Mouse (Mus musculus): ENCODE results near the gene Apobec4. TPM values are rescaled to one million over a fixed set of nuclear protein-coding genes. Genes with fewer than 3 reads are reported as not detected.

Apobec4 gene
- polyA plus RNA-seq, 1 experiment from 2014 or later, result not detected

DNA sequence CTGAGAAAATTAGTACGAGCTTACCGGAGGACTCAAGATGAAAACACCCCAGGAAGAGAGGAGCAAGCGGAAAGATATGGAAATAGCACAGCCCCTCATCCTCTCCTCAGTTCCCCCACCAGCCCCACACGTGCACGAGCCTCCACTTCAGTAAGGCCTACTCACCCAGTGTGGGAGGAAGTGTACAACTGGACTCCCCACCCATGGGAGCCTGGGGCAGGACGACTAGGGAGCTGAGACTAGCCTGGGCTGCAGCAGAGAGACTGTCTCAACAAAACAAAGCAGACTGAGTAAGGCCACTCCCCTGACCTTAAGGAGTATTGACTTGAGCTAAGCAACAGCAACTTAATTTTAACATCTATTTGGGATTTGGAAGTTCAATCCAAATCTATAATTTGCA, 32.2 kb upstream of the Apobec4 start:
- no peaks in the 10 kb centered on the region for H3K4me1 ChIP-seq (ENCODE audit: control insufficient read depth, insufficient read depth, low read length)
- H3K36me3 ChIP-seq (ENCODE audit: control insufficient read depth, insufficient read depth, low read length), result no peaks in the 10 kb centered on the region
- no peak for ATAC-seq
- no peak overlapping the region for H3K4me3 ChIP-seq (ENCODE audit: low read depth, low read length)
- H3K4me2 ChIP-seq (ENCODE audit: low read length), result no peak overlapping the region
- no peaks in the 10 kb centered on the region for H3K9me3 ChIP-seq (replicated peaks; ENCODE audit: control insufficient read depth, low read length, poor library complexity, severe bottlenecking)
- no peak overlapping the region for H3K9ac ChIP-seq (ENCODE audit: low read depth, low read length)
- no peaks in the 10 kb centered on the region for H3K27me3 ChIP-seq (ENCODE audit: control insufficient read depth, insufficient read depth, low read depth, low read length)
- WGBS, result 58% methylated on average over 6 of the region's 6 CpGs
- H3K27ac ChIP-seq (ENCODE audit: low read length), result no peak overlapping the region

DNA sequence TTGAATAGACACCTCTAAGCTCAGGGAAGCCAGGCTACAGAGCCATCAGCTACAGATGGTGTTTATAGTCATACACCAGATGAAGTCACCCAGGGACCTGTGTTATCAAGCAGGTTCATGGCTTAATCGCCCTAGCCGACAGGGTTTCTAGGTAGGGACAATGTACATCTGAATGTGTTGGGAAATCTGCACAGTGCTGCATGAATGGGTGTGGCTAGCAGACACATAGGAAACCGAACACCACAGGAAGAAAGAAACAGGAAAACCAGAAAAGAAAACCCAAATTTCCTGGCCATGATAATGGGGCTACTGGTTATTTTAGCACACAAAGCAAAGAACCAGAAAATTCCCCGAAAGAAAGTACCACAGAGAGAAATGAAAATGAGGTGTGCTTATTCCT, 29.4 kb upstream of the Apobec4 start:
- Histone ChIP-seq H3K27me3 (ENCODE audit: control insufficient read depth, insufficient read depth, low read depth, low read length) (no peaks in the 10 kb centered on the region), H3K9ac (ENCODE audit: low read depth, low read length) (no peak overlapping the region), H3K4me1 (ENCODE audit: control insufficient read depth, insufficient read depth, low read length) (no peaks in the 10 kb centered on the region), H3K9me3 (replicated peaks; ENCODE audit: control insufficient read depth, low read length, poor library complexity, severe bottlenecking) (no peaks in the 10 kb centered on the region), H3K27ac (ENCODE audit: low read length) (no peak overlapping the region), H3K4me3 (ENCODE audit: low read depth, low read length) (no peak overlapping the region), H3K36me3 (ENCODE audit: control insufficient read depth, insufficient read depth, low read length) (no peaks in the 10 kb centered on the region), H3K4me2 (ENCODE audit: low read length) (no peak overlapping the region)
- WGBS, result 90% methylated on average over 4 of the region's 4 CpGs
- ATAC-seq, result no peak

DNA sequence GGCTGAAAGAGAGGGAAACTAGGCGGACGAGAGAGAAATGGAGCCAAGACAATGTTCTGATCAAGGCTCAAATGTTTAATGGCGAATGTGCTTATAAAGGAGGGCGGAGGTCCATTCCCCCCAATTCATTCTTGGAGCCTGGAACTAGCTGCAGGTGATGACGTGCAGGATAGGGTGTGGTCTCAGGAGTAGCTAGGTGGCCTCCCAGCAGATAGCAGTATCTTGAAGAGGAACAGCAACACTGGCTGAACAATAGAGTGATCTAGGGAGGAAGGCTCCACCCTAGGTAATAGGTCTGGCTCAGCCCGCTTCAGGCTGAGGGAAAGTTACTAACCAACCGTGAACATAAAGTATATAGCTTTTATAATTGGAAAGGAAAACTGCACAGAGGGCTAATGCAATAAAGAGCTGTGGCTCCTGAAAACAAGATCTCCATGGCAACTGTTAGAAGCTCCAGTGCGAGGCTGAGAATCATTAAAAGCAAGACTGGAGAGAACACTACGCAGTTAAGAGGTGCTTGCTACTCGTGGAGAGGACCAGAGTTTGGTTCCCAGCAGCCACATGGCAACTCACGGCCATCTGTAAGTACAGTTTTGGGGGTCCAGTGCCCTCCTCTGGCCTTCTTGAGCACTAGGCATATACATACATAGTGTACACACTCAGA, 28.7 kb upstream of the Apobec4 start:
- H3K27ac ChIP-seq (ENCODE audit: low read length), result no peak overlapping the region
- no peaks in the 10 kb centered on the region for H3K27me3 ChIP-seq (ENCODE audit: control insufficient read depth, insufficient read depth, low read depth, low read length)
- no peak overlapping the region for H3K9ac ChIP-seq (ENCODE audit: low read depth, low read length)
- H3K9me3 ChIP-seq (replicated peaks; ENCODE audit: control insufficient read depth, low read length, poor library complexity, severe bottlenecking), result no peaks in the 10 kb centered on the region
- 86% methylated on average over 11 of the region's 11 CpGs for WGBS
- ATAC-seq, result no peak
- no peaks in the 10 kb centered on the region for H3K36me3 ChIP-seq (ENCODE audit: control insufficient read depth, insufficient read depth, low read length)
- no peak overlapping the region for H3K4me2 ChIP-seq (ENCODE audit: low read length)
- H3K4me3 ChIP-seq (ENCODE audit: low read depth, low read length), result no peak overlapping the region
- no peaks in the 10 kb centered on the region for H3K4me1 ChIP-seq (ENCODE audit: control insufficient read depth, insufficient read depth, low read length)

DNA sequence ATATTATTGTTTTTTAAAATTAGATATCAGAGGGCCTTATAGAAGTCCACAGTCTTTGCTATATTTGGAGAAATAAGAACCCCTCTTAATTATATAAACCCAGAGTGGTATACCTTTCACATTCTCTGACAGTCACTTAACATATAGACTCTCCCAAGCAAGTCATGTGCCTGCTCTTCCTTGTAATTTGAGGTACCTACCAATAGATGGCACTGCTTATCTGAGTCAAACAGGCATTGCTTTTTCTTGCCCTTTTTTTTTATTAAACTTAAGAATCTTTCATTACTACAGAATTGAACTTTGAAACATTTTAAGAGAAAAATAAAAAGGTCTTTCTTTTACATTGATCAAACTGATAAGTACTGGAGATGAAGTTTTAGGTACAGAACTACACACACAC, 26.1 kb upstream of the Apobec4 start:
- no peak overlapping the region for H3K27ac ChIP-seq (ENCODE audit: low read length)
- no peaks in the 10 kb centered on the region for H3K36me3 ChIP-seq (ENCODE audit: control insufficient read depth, insufficient read depth, low read length)
- no peaks in the 10 kb centered on the region for H3K27me3 ChIP-seq (ENCODE audit: control insufficient read depth, insufficient read depth, low read depth, low read length)
- no peak overlapping the region for H3K9ac ChIP-seq (ENCODE audit: low read depth, low read length)
- H3K4me1 ChIP-seq (ENCODE audit: control insufficient read depth, insufficient read depth, low read length), result no peaks in the 10 kb centered on the region
- no peak for ATAC-seq
- no peak overlapping the region for H3K4me3 ChIP-seq (ENCODE audit: low read depth, low read length)
- H3K4me2 ChIP-seq (ENCODE audit: low read length), result no peak overlapping the region
- H3K9me3 ChIP-seq (replicated peaks; ENCODE audit: control insufficient read depth, low read length, poor library complexity, severe bottlenecking), result no peaks in the 10 kb centered on the region

DNA sequence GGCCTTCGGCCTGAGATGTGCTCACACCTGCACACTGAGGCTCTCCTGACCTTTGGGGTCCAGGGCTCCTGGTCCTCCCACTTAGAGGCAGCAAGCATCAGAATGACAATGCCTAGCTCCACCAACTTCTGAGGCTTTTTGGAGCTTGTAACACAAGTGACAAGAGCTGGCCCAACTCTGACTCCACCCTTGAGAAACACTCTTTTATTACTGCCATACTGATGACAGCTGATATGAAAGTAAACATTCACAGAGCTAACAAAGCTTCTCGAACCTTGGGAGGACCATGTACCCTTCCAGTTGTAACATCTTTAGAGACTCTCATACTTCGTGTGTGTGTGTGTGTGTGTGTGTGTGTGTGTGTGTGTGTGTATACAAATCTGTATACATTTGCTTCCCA, 24.3 kb upstream of the Apobec4 start:
- 81% methylated on average over 3 of the region's 3 CpGs for WGBS
- Histone ChIP-seq H3K9me3 (replicated peaks; ENCODE audit: control insufficient read depth, low read length, poor library complexity, severe bottlenecking) (no peaks in the 10 kb centered on the region), H3K27me3 (ENCODE audit: control insufficient read depth, insufficient read depth, low read depth, low read length) (no peaks in the 10 kb centered on the region), H3K36me3 (ENCODE audit: control insufficient read depth, insufficient read depth, low read length) (no peaks in the 10 kb centered on the region), H3K9ac (ENCODE audit: low read depth, low read length) (no peak overlapping the region), H3K27ac (ENCODE audit: low read length) (no peak overlapping the region), H3K4me1 (ENCODE audit: control insufficient read depth, insufficient read depth, low read length) (no peaks in the 10 kb centered on the region), H3K4me3 (ENCODE audit: low read depth, low read length) (no peak overlapping the region), H3K4me2 (ENCODE audit: low read length) (no peak overlapping the region)
- ATAC-seq, result no peak

DNA sequence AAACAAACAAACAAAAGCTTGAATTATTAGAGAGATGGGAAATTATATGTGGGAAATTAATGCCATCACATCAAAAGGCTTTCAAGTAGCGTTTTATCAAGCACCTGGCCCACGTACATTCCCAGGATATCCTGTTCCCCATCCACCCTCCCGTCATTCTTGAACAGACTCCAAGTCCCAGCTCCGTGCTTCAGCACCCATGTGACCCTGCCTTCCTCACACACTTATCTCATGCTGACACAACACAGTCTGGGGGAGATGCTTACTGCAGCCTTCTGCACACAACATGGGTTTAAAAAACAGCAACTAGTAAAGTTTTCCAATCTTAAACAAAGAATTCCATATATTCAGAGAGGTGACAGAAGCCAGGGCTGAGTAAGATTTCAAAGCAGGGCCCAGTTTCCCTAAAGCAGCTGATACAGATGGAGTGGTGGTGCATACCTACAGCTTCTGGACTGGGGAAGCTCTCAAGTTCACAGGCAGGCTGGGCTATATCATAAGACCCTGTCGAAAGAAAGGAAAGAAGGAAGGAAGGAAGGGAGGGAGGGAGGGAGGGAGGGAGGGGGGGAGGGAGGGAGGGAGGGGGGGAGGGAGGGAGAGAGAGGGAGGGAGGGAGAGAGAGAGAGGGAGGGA, 22.6 kb upstream of the Apobec4 start:
- Histone ChIP-seq H3K27me3 (ENCODE audit: control insufficient read depth, insufficient read depth, low read depth, low read length) (no peaks in the 10 kb centered on the region), H3K9ac (ENCODE audit: low read depth, low read length) (no peak overlapping the region), H3K36me3 (ENCODE audit: control insufficient read depth, insufficient read depth, low read length) (no peaks in the 10 kb centered on the region), H3K4me2 (ENCODE audit: low read length) (no peak overlapping the region), H3K27ac (ENCODE audit: low read length) (no peak overlapping the region), H3K4me3 (ENCODE audit: low read depth, low read length) (no peak overlapping the region), H3K4me1 (ENCODE audit: control insufficient read depth, insufficient read depth, low read length) (no peaks in the 10 kb centered on the region), H3K9me3 (replicated peaks; ENCODE audit: control insufficient read depth, low read length, poor library complexity, severe bottlenecking) (no peaks in the 10 kb centered on the region)
- no peak for ATAC-seq
- 75% methylated on average over 4 of the region's 5 CpGs for WGBS

DNA sequence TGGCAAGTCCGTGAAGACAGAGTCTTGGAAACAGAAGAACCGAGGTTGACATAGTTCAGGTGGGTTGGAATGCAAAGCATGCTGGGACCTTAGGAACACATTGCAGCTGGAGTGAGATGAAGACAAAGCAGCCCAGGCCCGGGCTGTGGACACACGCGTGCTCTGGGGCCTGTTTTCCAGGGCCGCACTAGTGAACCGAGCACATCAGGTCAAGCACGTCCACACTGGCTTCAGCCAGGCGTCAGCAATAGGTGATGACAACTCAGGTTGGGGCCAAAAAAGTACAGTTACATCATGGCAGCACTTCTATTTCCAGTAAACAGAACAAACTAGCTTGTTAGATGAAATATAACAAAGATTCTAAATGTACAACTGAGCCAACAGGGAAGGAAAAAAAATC, 11.6 kb upstream of the Apobec4 start:
- no peak for ATAC-seq
- 93% methylated on average over 9 of the region's 9 CpGs for WGBS
- H3K4me3 ChIP-seq (ENCODE audit: low read depth, low read length), result no peak overlapping the region

DNA sequence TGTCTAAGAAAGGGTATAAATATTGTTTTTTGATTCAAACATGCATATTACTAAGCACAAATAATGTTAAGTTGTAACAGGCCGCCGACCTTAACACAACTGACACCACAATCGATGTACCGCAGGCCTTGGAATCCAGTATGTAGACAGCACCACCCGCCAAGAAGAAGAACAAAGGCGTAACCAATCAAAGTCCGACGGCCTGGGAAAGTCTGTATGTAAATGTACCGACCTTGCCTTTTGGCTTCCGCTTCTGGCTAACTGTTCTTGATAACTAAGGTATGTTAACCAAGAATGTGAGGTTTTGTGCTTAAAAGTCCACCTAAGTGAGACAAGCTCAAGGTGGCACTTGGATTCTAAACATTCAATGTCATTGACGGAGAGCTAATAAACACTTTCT, 11.0 kb upstream of the Apobec4 start:
- H3K27ac ChIP-seq (ENCODE audit: low read length), result no peak overlapping the region
- no peak overlapping the region for H3K4me2 ChIP-seq (ENCODE audit: low read length)
- no peaks in the 10 kb centered on the region for H3K27me3 ChIP-seq (ENCODE audit: control insufficient read depth, insufficient read depth, low read depth, low read length)
- ATAC-seq, result no peak
- no peak overlapping the region for H3K4me3 ChIP-seq (ENCODE audit: low read depth, low read length)
- H3K36me3 ChIP-seq (ENCODE audit: control insufficient read depth, insufficient read depth, low read length), result no peaks in the 10 kb centered on the region
- H3K9ac ChIP-seq (ENCODE audit: low read depth, low read length), result no peak overlapping the region
- no peaks in the 10 kb centered on the region for H3K9me3 ChIP-seq (replicated peaks; ENCODE audit: control insufficient read depth, low read length, poor library complexity, severe bottlenecking)
- no peaks in the 10 kb centered on the region for H3K4me1 ChIP-seq (ENCODE audit: control insufficient read depth, insufficient read depth, low read length)
- WGBS, result 86% methylated on average over 11 of the region's 11 CpGs

More for the DNA sequence above, 11.6 kb upstream of the Apobec4 start:
- Histone ChIP-seq H3K36me3 (ENCODE audit: control insufficient read depth, insufficient read depth, low read length) (no peaks in the 10 kb centered on the region), H3K27ac (ENCODE audit: low read length) (no peak overlapping the region), H3K4me2 (ENCODE audit: low read length) (no peak overlapping the region), H3K9me3 (replicated peaks; ENCODE audit: control insufficient read depth, low read length, poor library complexity, severe bottlenecking) (no peaks in the 10 kb centered on the region), H3K27me3 (ENCODE audit: control insufficient read depth, insufficient read depth, low read depth, low read length) (no peaks in the 10 kb centered on the region), H3K9ac (ENCODE audit: low read depth, low read length) (no peak overlapping the region), H3K4me1 (ENCODE audit: control insufficient read depth, insufficient read depth, low read length) (no peaks in the 10 kb centered on the region)

DNA sequence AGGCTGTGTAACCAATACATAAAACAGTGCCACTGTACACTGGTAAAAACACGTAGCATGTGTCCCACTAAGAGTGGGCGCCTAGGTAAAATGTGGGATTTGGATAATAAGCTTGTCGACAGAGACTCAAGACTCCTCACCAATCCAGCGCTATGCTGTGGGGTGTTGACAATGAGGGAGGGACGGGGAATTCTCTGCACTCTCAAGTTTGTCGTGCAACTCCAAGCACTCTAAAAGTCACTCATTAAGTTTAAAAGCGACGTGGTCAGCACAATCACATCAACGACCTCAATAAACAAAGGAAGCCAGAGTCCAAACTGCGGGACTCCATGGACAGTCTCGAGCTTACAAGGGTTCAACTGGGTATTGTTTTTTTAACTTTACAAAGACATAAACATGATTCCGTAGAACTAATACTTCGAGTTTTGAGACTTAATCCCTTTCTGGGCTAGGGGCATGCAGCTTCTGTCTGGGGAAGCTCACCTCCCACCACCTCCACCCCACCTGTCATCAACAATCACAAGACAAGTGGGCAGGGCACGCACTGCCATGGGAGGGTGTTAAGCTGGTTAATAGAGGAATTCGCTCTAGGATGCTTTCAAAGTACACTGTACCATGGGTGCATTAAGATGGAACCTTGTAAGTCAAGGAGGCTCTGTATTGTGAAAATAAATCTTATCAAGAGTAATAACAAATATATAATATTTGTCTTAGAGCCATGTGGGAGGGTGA, 7.1 kb upstream of the Apobec4 start:
- Histone ChIP-seq H3K4me2 (ENCODE audit: low read length) (no peak overlapping the region), H3K27ac (ENCODE audit: low read length) (no peak overlapping the region), H3K27me3 (ENCODE audit: control insufficient read depth, insufficient read depth, low read depth, low read length) (no peaks in the 10 kb centered on the region), H3K4me3 (ENCODE audit: low read depth, low read length) (no peak overlapping the region), H3K4me1 (ENCODE audit: control insufficient read depth, insufficient read depth, low read length) (no peaks in the 10 kb centered on the region), H3K9me3 (replicated peaks; ENCODE audit: control insufficient read depth, low read length, poor library complexity, severe bottlenecking) (no peaks in the 10 kb centered on the region), H3K9ac (ENCODE audit: low read depth, low read length) (no peak overlapping the region), H3K36me3 (ENCODE audit: control insufficient read depth, insufficient read depth, low read length) (no peaks in the 10 kb centered on the region)
- ATAC-seq, result no peak
- 73% methylated on average over 15 of the region's 15 CpGs for WGBS
